ENCODE assay signal across 13 mouse cellular contexts in the genomic region with DNA sequence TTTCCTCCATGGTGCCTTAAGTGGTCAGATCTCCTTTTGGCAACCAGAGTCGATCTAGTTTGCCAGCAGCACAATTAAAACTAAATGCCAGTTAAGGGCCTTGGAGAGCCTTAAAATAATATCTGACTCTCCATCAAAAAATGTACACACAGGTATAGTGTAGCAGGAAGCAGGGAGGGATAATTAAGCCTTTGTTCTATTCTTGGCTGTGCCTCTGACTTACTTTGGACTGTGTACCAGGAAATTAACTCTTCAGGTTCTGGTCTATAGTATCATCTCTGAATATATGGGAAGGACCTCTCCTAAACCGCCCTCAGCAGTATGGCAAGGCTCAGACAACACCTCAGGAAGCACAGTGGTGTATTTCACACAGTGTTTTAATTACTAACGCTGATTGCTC.
"Had no signal": no experiment of that assay in that cellular context is flagged by ENCODE, and none has a peak within 500 bp of the region (broad histone marks: within the 10 kb centered on the region; RNA-seq: fewer than 3 reads in every experiment).

No protein-coding gene starts in this region.

- H3K4me2 ChIP-seq: limb, embryonic 15.5 days; liver, embryonic 12.5 days; midbrain, embryonic 12.5 days had no signal

- ATAC-seq: hindbrain, embryonic 16.5 days; inflammation-experienced regulatory T-cells, adult 6 months; liver, embryonic 12.5 days; lung, postnatal 0 days had no signal

- H3K36me3 ChIP-seq: limb, embryonic 15.5 days; liver, embryonic 12.5 days; midbrain, embryonic 12.5 days had no signal

- H3K9ac ChIP-seq: limb, embryonic 15.5 days; liver, embryonic 12.5 days; midbrain, embryonic 12.5 days had no signal

- H3K4me1 ChIP-seq: limb, embryonic 15.5 days; liver, embryonic 12.5 days; midbrain, embryonic 12.5 days had no signal

- H3K9me3 ChIP-seq: liver, embryonic 12.5 days had no signal

- H3K27ac ChIP-seq: kidney, postnatal 0 days; limb, embryonic 15.5 days; liver, embryonic 12.5 days; midbrain, embryonic 12.5 days had no signal

- H3K27me3 ChIP-seq: limb, embryonic 15.5 days; liver, embryonic 12.5 days; midbrain, embryonic 12.5 days had no signal

- DNase-seq: kidney, adult 8-10 months; kidney, postnatal 36 days; layer of hippocampus, adult 9-11 months; layer of hippocampus, postnatal 36 days; left cerebral cortex, postnatal 4 days; thymus, postnatal 14 days had no signal

- H3K4me3 ChIP-seq: limb, embryonic 15.5 days; liver, embryonic 12.5 days; midbrain, embryonic 12.5 days had no signal
